Mouse (Mus musculus): Measurements from ENCODE around the gene Hipk3.

GRCm38 (mm10) chr2:104411806-104412205, 82.4 kb downstream of the Hipk3 start:
- no peak for TF ChIP-seq POLR2A (IDR thresholded peaks at IDR 0.05; ENCODE audit: borderline replicate concordance, control insufficient read depth, low read depth, low read length)
- TF ChIP-seq CTCF (IDR thresholded peaks at IDR 0.05; ENCODE audit: control insufficient read depth, insufficient read depth, low read length) = no peak
